Mouse (Mus musculus) midbrain, embryonic 11.5 days (tissue): Measurements from ENCODE around the gene C8g. TPM values are rescaled to one million over a fixed set of nuclear protein-coding genes. Genes with fewer than 3 reads are reported as not detected.

Experiments used
- polyA plus RNA-seq: library from polyadenylated mRNA; unstranded; fragments of >200 nt; fragmentation: Nextera tagmentation; extraction: Ambion mirVana; gene quantifications from 2 replicates; pipeline ENCODE4 v1.2.1, GENCODE M21; 2014

The C8g gene
- polyA plus RNA-seq, 1 experiment from 2014 or later = 3.6 TPM

Other genes with a start within 250 kb of the C8g start
- gene Tmem203, start 246.3 kb downstream of the C8g start, polyA plus RNA-seq = 14.7 and 16.0 TPM in 2 replicates
- gene Tprn, start 239.1 kb downstream of the C8g start, polyA plus RNA-seq = 2.4 and 4.5 TPM in 2 replicates
- gene Ssna1, start 229.3 kb downstream of the C8g start, polyA plus RNA-seq = 240 and 247 TPM in 2 replicates
- gene Anapc2, start 229.2 kb downstream of the C8g start, polyA plus RNA-seq = 105 and 117 TPM in 2 replicates
- not detected in 2 replicates for gene Tmem210, start 213.6 kb downstream of the C8g start, polyA plus RNA-seq
- gene Lrrc26, start 211.8 kb downstream of the C8g start, polyA plus RNA-seq = not detected in 2 replicates
- 2.4 and 2.6 TPM in 2 replicates for gene Grin1, start 182.5 kb downstream of the C8g start, polyA plus RNA-seq
- gene Man1b1, start 169.4 kb downstream of the C8g start, polyA plus RNA-seq = 87.2 and 88.1 TPM in 2 replicates
- gene Dpp7, start 145.4 kb downstream of the C8g start, polyA plus RNA-seq = 15.9 and 16.0 TPM in 2 replicates
- 3.4 and 6.7 TPM in 2 replicates for gene Uap1l1, start 136.0 kb downstream of the C8g start, polyA plus RNA-seq
- 47.9 and 53.3 TPM in 2 replicates for gene Sapcd2, start 129.4 kb downstream of the C8g start, polyA plus RNA-seq
- 0.12 and 0.23 TPM in 2 replicates for gene Entpd2, start 105.8 kb downstream of the C8g start, polyA plus RNA-seq
- gene Npdc1, start 102.4 kb downstream of the C8g start, polyA plus RNA-seq = 101 and 106 TPM in 2 replicates
- gene Fut7, start 78.5 kb downstream of the C8g start, polyA plus RNA-seq = not detected in 2 replicates
- 5.2 and 5.4 TPM in 2 replicates for gene Abca2, start 73.0 kb downstream of the C8g start, polyA plus RNA-seq
- 0.18 and 0.25 TPM in 2 replicates for gene Clic3, start 44.9 kb downstream of the C8g start, polyA plus RNA-seq
- 21.9 and 23.2 TPM in 2 replicates for gene Paxx, start 40.6 kb downstream of the C8g start, polyA plus RNA-seq
- gene Ptgds, start 31.7 kb downstream of the C8g start, polyA plus RNA-seq = 0.26 TPM in 1 of 2 replicates, not detected in the other
- gene Lcn12, start 7.8 kb downstream of the C8g start, polyA plus RNA-seq = not detected in 2 replicates
- gene Fbxw5, start 969 bp downstream of the C8g start, polyA plus RNA-seq = 65.9 and 66.4 TPM in 2 replicates
- 29.0 and 31.6 TPM in 2 replicates for gene Traf2, start 45.2 kb upstream of the C8g start, polyA plus RNA-seq
- gene Edf1, start 56.1 kb upstream of the C8g start, polyA plus RNA-seq = 385 TPM in 2 replicates
- gene Mamdc4, start 73.1 kb upstream of the C8g start, polyA plus RNA-seq = 1.4 and 2.2 TPM in 2 replicates
- gene Phpt1, start 73.5 kb upstream of the C8g start, polyA plus RNA-seq = 158 and 159 TPM in 2 replicates
- 0.07 and 0.10 TPM in 2 replicates for gene Ajm1, start 80.0 kb upstream of the C8g start, polyA plus RNA-seq
- gene Rabl6, start 106.8 kb upstream of the C8g start, polyA plus RNA-seq = 49.2 and 51.2 TPM in 2 replicates
- 0.25 and 0.28 TPM in 2 replicates for gene Ccdc183, start 116.0 kb upstream of the C8g start, polyA plus RNA-seq
- gene Tmem141, start 120.3 kb upstream of the C8g start, polyA plus RNA-seq = 17.9 and 19.1 TPM in 2 replicates
- 1.3 and 1.6 TPM in 2 replicates for gene Fcna, start 126.3 kb upstream of the C8g start, polyA plus RNA-seq
- not detected in 2 replicates for gene Lcn8, start 151.4 kb upstream of the C8g start, polyA plus RNA-seq
- not detected in 2 replicates for gene Lcn5, start 156.2 kb upstream of the C8g start, polyA plus RNA-seq
- gene Lcn6, start 175.1 kb upstream of the C8g start, polyA plus RNA-seq = not detected in 2 replicates
- gene Lcn10, start 181.0 kb upstream of the C8g start, polyA plus RNA-seq = not detected in 2 replicates
- not detected in 2 replicates for gene Obp2a, start 198.3 kb upstream of the C8g start, polyA plus RNA-seq
- 57.1 and 59.7 TPM in 2 replicates for gene Bmyc, start 205.0 kb upstream of the C8g start, polyA plus RNA-seq
- gene Obp2b, start 235.3 kb upstream of the C8g start, polyA plus RNA-seq = not detected in 2 replicates